Mouse (Mus musculus) WW6 (cell line): ENCODE measurements around the gene Gm3411.
"Not testable (repeated sequence)": the region's sequence is repeated elsewhere in the genome, so short reads cannot be mapped to it uniquely, and the experiment has no call there.

Experiments used
- DNase-seq: peaks from one replicate; pipeline ENCODE4 v3.0.0-alpha.2; 2013; ENCODE audit warnings: low read depth, low spot score

Gm3411 gene

GRCm38 (mm10) chr14:6286931-6287715, at the start of gene Gm3411:
Gm3411 (minus strand) TSS chr14:6287250.
- not testable (repeated sequence) for DNase-seq

DNA sequence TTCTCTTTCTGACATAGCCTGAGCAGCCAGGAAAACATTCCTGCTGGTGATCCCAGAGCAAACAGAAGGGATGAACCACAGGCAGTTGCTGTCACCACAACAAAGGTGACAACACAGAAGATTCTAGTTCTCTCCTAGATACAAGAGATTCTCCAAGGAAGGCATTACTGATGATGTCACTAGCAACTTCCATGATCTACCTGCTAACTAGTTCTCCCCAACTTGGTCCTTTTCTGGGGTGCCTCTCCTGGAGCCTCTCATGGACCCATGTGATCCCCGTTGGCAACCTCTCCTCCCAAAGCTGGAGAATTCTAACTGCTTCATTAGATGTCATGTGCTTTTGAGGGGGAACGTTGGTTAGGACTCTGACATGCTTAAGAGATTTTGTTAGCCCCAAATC, 17.7 kb upstream of the Gm3411 start, which contains the start of gene Gm21103:
Gene Gm21103 (minus strand): TSS at position 101 of the 400 bp plus-strand sequence.
- not testable (repeated sequence) for DNase-seq

- DNase-seq, result not testable (repeated sequence)
Observed at GRCm38 (mm10) chr14:6219192-6219591, 67.9 kb downstream of the Gm3411 start, which contains the start of gene Gm21560. Gm21560 (minus strand) TSS chr14:6219292.
